Comparison of ENCODE assay signal across 20 mouse cellular contexts in the genomic region with DNA sequence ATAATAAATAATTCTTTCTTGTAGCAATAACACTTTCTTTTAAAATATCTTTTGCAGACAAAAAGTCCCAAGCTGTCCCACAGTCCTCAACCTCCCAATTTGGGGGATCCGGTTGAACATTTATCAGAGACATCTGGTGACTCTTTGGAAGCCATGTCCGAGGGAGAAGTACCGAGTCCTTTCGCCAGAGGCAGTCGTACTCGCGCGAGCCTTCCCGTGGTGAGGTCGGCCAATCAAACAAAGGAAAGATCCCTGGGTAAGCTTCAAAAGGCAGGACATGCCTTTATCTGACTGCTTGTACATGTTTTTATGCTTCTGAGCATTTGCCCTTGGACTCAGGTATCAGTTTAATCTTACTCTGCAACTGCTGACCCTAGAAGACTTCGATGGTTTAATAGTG.
DNase-seq lines count a peak whose midpoint lies in the region; ATAC-seq and TF ChIP-seq lines count a peak whose summit lies in the region.
"Had no signal": no experiment of that assay in that cellular context is flagged by ENCODE, and none has a peak within 500 bp of the region (broad histone marks: within the 10 kb centered on the region; RNA-seq: fewer than 3 reads in every experiment).

No protein-coding gene starts in this region.

- no peak overlapping the region for H3K4me3 ChIP-seq in ES-Bruce4 (ENCODE audit: low read depth, low read length)
- no peak overlapping the region for H3K4me3 ChIP-seq in forebrain, embryonic 14.5 days (ENCODE audit: low read depth, low read length)
- no peak overlapping the region for H3K4me3 ChIP-seq in forebrain, embryonic 16.5 days (replicated peaks; ENCODE audit: low read length)
- H3K4me3 ChIP-seq: embryonic facial prominence, embryonic 10.5 days; embryonic facial prominence, embryonic 12.5 days had no signal

- TF ChIP-seq CTCF in ES-Bruce4 (IDR thresholded peaks at IDR 0.05; ENCODE audit: low read depth, low read length): no peak

- H3K4me1 ChIP-seq in ES-Bruce4 (ENCODE audit: control insufficient read depth, insufficient read depth, low read length): peaks cover 10% of the 10 kb centered on the region
- H3K4me1 ChIP-seq in forebrain, embryonic 14.5 days (ENCODE audit: control insufficient read depth, insufficient read depth, low read length): no peaks in the 10 kb centered on the region
- peaks cover 3% of the 10 kb centered on the region; the same call in 1 of the 2 replicates for H3K4me1 ChIP-seq in forebrain, embryonic 16.5 days (replicated peaks; ENCODE audit: control insufficient read depth, insufficient read depth, low read length)
- H3K4me1 ChIP-seq: embryonic facial prominence, embryonic 12.5 days had no signal

- peaks cover 18% of the 10 kb centered on the region for H3K36me3 ChIP-seq in ES-Bruce4 (ENCODE audit: control insufficient read depth, insufficient read depth, low read length, poor library complexity, severe bottlenecking)
- 0 out of 2 replicates have a peak, but pooled peaks cover 2% of the 10 kb centered on the region for H3K36me3 ChIP-seq in forebrain, embryonic 14.5 days (ENCODE audit: control insufficient read depth, insufficient read depth, low read length)
- H3K36me3 ChIP-seq in forebrain, embryonic 16.5 days (ENCODE audit: control insufficient read depth, insufficient read depth): no peaks in the 10 kb centered on the region
- H3K36me3 ChIP-seq: embryonic facial prominence, embryonic 10.5 days; embryonic facial prominence, embryonic 12.5 days; G1E had no signal

- H3K27ac ChIP-seq in ES-Bruce4 (ENCODE audit: insufficient read depth, low read length): peak overlapping the region; percentile 66
- no peak overlapping the region for H3K27ac ChIP-seq in forebrain, embryonic 14.5 days (ENCODE audit: low read depth, low read length)
- no peak overlapping the region for H3K27ac ChIP-seq in forebrain, embryonic 16.5 days (ENCODE audit: low read length)
- H3K27ac ChIP-seq: embryonic facial prominence, embryonic 10.5 days; embryonic facial prominence, embryonic 12.5 days had no signal

- peak; percentile 43 for DNase-seq in ES-CJ7 (ENCODE audit: low read depth, low spot score)
- DNase-seq in R1 (ENCODE audit: low read depth, low spot score): peak; percentile 81
- DNase-seq in forebrain, embryonic 14.5 days (ENCODE audit: low spot score): no peak
- no peak for DNase-seq in ovary, postnatal 36 days (ENCODE audit: low spot score)
- DNase-seq: adrenal gland, adult 8-10 months; adrenal gland, postnatal 14 days; adrenal gland, postnatal 36 days; cerebellum, adult 11-12 months; cerebellum, adult 2 months; cerebellum, adult 9-10 months; cerebellum, postnatal 10 days; cerebellum, postnatal 25 days; forebrain, postnatal 0 days had no signal

- ATAC-seq in forebrain, embryonic 14.5 days: no peak
- no peak for ATAC-seq in forebrain, embryonic 16.5 days
- ATAC-seq: activated CD4-positive, CD25-positive, alpha-beta regulatory T cell, adult 4 months; forebrain, postnatal 0 days; Patski had no signal

- TF ChIP-seq EP300 in ES-Bruce4 (IDR thresholded peaks at IDR 0.05; ENCODE audit: insufficient read depth, low read depth, low read length): no peak

- no peak for TF ChIP-seq POLR2A in ES-Bruce4 (IDR thresholded peaks at IDR 0.05; ENCODE audit: insufficient read depth, low read length)

- no peaks in the 10 kb centered on the region for H3K9me3 ChIP-seq in ES-Bruce4 (replicated peaks; ENCODE audit: control insufficient read depth, insufficient read depth, low read length, poor library complexity, severe bottlenecking)
- no peaks in the 10 kb centered on the region for H3K9me3 ChIP-seq in forebrain, embryonic 14.5 days (replicated peaks; ENCODE audit: control insufficient read depth, low read length)
- H3K9me3 ChIP-seq in forebrain, embryonic 16.5 days (ENCODE audit: control insufficient read depth, low read length): no peaks in the 10 kb centered on the region
- H3K9me3 ChIP-seq: embryonic facial prominence, embryonic 10.5 days; embryonic facial prominence, embryonic 12.5 days; G1E had no signal

- H3K9ac ChIP-seq in ES-Bruce4 (ENCODE audit: low read depth, poor library complexity, severe bottlenecking): no peak overlapping the region
- no peak overlapping the region for H3K9ac ChIP-seq in forebrain, embryonic 14.5 days (ENCODE audit: low read length)
- H3K9ac ChIP-seq in forebrain, embryonic 16.5 days (replicated peaks; ENCODE audit: low read depth, low read length): no peak overlapping the region
- H3K9ac ChIP-seq: embryonic facial prominence, embryonic 12.5 days; forebrain, postnatal 0 days had no signal

- H3K4me2 ChIP-seq in forebrain, embryonic 14.5 days (ENCODE audit: low read length): no peak overlapping the region
- no peak overlapping the region for H3K4me2 ChIP-seq in forebrain, embryonic 16.5 days (ENCODE audit: low read length)
- H3K4me2 ChIP-seq: embryonic facial prominence, embryonic 12.5 days had no signal

- 94% methylated on average over 11 of the region's 11 CpGs for WGBS in forebrain, embryonic 14.5 days
- WGBS in forebrain, embryonic 16.5 days: 93% methylated on average over 11 of the region's 11 CpGs

- H3K27me3 ChIP-seq in ES-Bruce4 (ENCODE audit: control insufficient read depth, insufficient read depth, low read length, poor library complexity, severe bottlenecking): no peaks in the 10 kb centered on the region
- no peaks in the 10 kb centered on the region for H3K27me3 ChIP-seq in forebrain, embryonic 14.5 days (replicated peaks; ENCODE audit: control insufficient read depth, insufficient read depth, low read length)
- no peaks in the 10 kb centered on the region for H3K27me3 ChIP-seq in forebrain, embryonic 16.5 days (replicated peaks; ENCODE audit: control insufficient read depth, insufficient read depth, low read length)
- H3K27me3 ChIP-seq: embryonic facial prominence, embryonic 12.5 days; Patski had no signal

Comparison
In these comparisons a context has a peak if more than half of its experiments do, and no peak if none do; other contexts are left out.
1. DNase-seq: peak in ES-CJ7 (single experiment) and R1 (single experiment); none in forebrain, embryonic 14.5 days (single experiment) and ovary, postnatal 36 days (single experiment).